Mouse (Mus musculus) R1 (cell line): ENCODE results near the gene Ppy.

Experiments used
- DNase-seq: peaks from one replicate; pipeline ENCODE4 v3.0.0-alpha.2; 2018; ENCODE audit warnings: low read depth, low spot score

Gene Ppy

GRCm38 (mm10) chr11:102087931-102088898 is 12.9 kb downstream of the Ppy start, which contains the start of gene Mpp2:
TSS of gene Mpp2 (minus strand) at chr11:102088515.
- peak; percentile 80 for DNase-seq

- peak; percentile 87 for DNase-seq
Measured at GRCm38 (mm10) chr11:102087081-102087751, 13.9 kb downstream of the Ppy start.

GRCm38 (mm10) chr11:102086331-102086730 is 14.8 kb downstream of the Ppy start:
- DNase-seq = peak; percentile 33

- DNase-seq = peak; percentile 41
Measured at GRCm38 (mm10) chr11:102084159-102084558, 17.0 kb downstream of the Ppy start.

- peak; percentile 40 for DNase-seq
Measured at GRCm38 (mm10) chr11:102083193-102083592, 17.9 kb downstream of the Ppy start.

- DNase-seq = peak; percentile 91
Measured at GRCm38 (mm10) chr11:102082322-102082721, 18.8 kb downstream of the Ppy start.

GRCm38 (mm10) chr11:102073722-102074121 is 27.4 kb downstream of the Ppy start:
- no peak for DNase-seq

- DNase-seq = no peak
Measured at GRCm38 (mm10) chr11:102072729-102073128, 28.4 kb downstream of the Ppy start.

- no peak for DNase-seq
Measured at GRCm38 (mm10) chr11:102070426-102070825, 30.7 kb downstream of the Ppy start.

- DNase-seq = no peak
Measured at GRCm38 (mm10) chr11:102069633-102070032, 31.5 kb downstream of the Ppy start.

- DNase-seq = peak; percentile 65
Measured at GRCm38 (mm10) chr11:102068969-102069368, 32.1 kb downstream of the Ppy start.

GRCm38 (mm10) chr11:102063076-102063475 is 38.0 kb downstream of the Ppy start:
- DNase-seq = no peak

- DNase-seq = no peak
Measured at GRCm38 (mm10) chr11:102061941-102062473, 39.1 kb downstream of the Ppy start.

GRCm38 (mm10) chr11:102061236-102061940 is 39.7 kb downstream of the Ppy start:
- peak; percentile 82 for DNase-seq

- peak; percentile 73 for DNase-seq
Measured at GRCm38 (mm10) chr11:102053847-102054246, 47.3 kb downstream of the Ppy start.

- no peak for DNase-seq
Measured at GRCm38 (mm10) chr11:102053183-102053582, 47.9 kb downstream of the Ppy start.

- DNase-seq = no peak
Measured at GRCm38 (mm10) chr11:102052697-102053096, 48.4 kb downstream of the Ppy start.

- no peak for DNase-seq
Measured at GRCm38 (mm10) chr11:102051954-102052353, 49.2 kb downstream of the Ppy start.

GRCm38 (mm10) chr11:102051541-102051940 is 49.6 kb downstream of the Ppy start:
- no peak for DNase-seq
